Mouse (Mus musculus) limb, embryonic 12.5 days (tissue): ENCODE results near the gene Ms4a12. TPM values are rescaled to one million over a fixed set of nuclear protein-coding genes. Genes with fewer than 3 reads are reported as not detected.
"Not testable (repeated sequence)": the region's sequence is repeated elsewhere in the genome, so short reads cannot be mapped to it uniquely, and the experiment has no call there.

Source experiments
- ATAC-seq: fragments of 200-750 bp; cut with Nextera tagmentation; 2 replicates; pipeline ENCODE4 v1.8.0; 2017; ENCODE audit warnings: low read depth, moderate TSS enrichment; ENCODE audit not compliant: insufficient number of reproducible peaks, insufficient read depth, low FRiP score, low TSS enrichment
- H3K27ac ChIP-seq: fragments of 300-500 bp; sonication (generic); 2 replicates; pipeline ENCODE4 v1.5.1; 2016; ENCODE audit warnings: mild to moderate bottlenecking, moderate library complexity
- H3K27me3 ChIP-seq: fragments of 300-500 bp; sonication (generic); 2 replicates; pipeline ENCODE4 v1.6.1; 2016; ENCODE audit warnings: mild to moderate bottlenecking, moderate library complexity
- H3K36me3 ChIP-seq: fragments of 300-500 bp; sonication (generic); 2 replicates; pipeline ENCODE4 v1.6.1; 2016; ENCODE audit warnings: mild to moderate bottlenecking, moderate library complexity
- H3K4me1 ChIP-seq: fragments of 300-500 bp; sonication (generic); replicated peaks from 2 replicates; pipeline ENCODE4 v1.6.1; 2016
- H3K4me2 ChIP-seq: fragments of 300-500 bp; sonication (generic); 2 replicates; pipeline ENCODE4 v1.6.1; 2016; ENCODE audit warnings: mild to moderate bottlenecking, moderate library complexity
- H3K4me3 ChIP-seq: fragments of 300-500 bp; sonication (generic); replicated peaks from 2 replicates; pipeline ENCODE4 v1.5.1; 2016; ENCODE audit warnings: mild to moderate bottlenecking
- H3K9ac ChIP-seq: fragments of 300-500 bp; sonication (generic); replicated peaks from 2 replicates; pipeline ENCODE4 v1.6.1; 2016; ENCODE audit warnings: mild to moderate bottlenecking, moderate library complexity
- H3K9me3 ChIP-seq: fragments of 300-500 bp; sonication (generic); 2 replicates; pipeline ENCODE4 v1.6.1; 2016; ENCODE audit warnings: mild to moderate bottlenecking, moderate library complexity
- WGBS: fragments of 180-500 bp; shearing (Covaris S2); methylation state at CpG from one replicate; pipeline ENCODE4 v1.1.7; 2016; 5-methylcytosine and 5-hydroxymethylcytosine counted together
- polyA plus RNA-seq: library from polyadenylated mRNA; unstranded; fragments of >200 nt; fragmentation: Nextera tagmentation; extraction: Ambion mirVana; gene quantifications from 2 replicates; pipeline ENCODE4 v1.2.1, GENCODE M21; 2016

Gene Ms4a12
- not detected in 2 replicates for polyA plus RNA-seq

- 66% methylated on average over 5 of the region's 5 CpGs for WGBS
Measured at GRCm38 (mm10) chr19:11232348-11232747, at the start of gene Ms4a12. TSS of gene Ms4a12 (minus strand) at chr19:11232448.

GRCm38 (mm10) chr19:11280223-11280622, 48.0 kb upstream of the Ms4a12 start:
- ATAC-seq: no peak
- Histone ChIP-seq H3K27ac (no peak overlapping the region), H3K4me2 (no peak overlapping the region), H3K36me3 (no peaks in the 10 kb centered on the region), H3K4me3 (no peak overlapping the region), H3K4me1 (no peaks in the 10 kb centered on the region), H3K27me3 (no peaks in the 10 kb centered on the region), H3K9ac (no peak overlapping the region), H3K9me3 (no peaks in the 10 kb centered on the region)
- WGBS: 87% methylated on average over 3 of the region's 3 CpGs

More at GRCm38 (mm10) chr19:11232348-11232747, at the start of gene Ms4a12:
- H3K9me3 ChIP-seq: no peaks in the 10 kb centered on the region
- H3K27ac ChIP-seq: no peak within 1 kb of the TSS
- ATAC-seq: no peak
- H3K4me3 ChIP-seq: no peak within 1 kb of the TSS
- H3K4me1 ChIP-seq: peaks cover 5% of the 10 kb centered on the region
- no peaks in the 10 kb centered on the region for H3K27me3 ChIP-seq
- no peak within 1 kb of the TSS for H3K9ac ChIP-seq
- H3K4me2 ChIP-seq: no peak within 1 kb of the TSS
- no peaks in the 10 kb centered on the region for H3K36me3 ChIP-seq

DNA sequence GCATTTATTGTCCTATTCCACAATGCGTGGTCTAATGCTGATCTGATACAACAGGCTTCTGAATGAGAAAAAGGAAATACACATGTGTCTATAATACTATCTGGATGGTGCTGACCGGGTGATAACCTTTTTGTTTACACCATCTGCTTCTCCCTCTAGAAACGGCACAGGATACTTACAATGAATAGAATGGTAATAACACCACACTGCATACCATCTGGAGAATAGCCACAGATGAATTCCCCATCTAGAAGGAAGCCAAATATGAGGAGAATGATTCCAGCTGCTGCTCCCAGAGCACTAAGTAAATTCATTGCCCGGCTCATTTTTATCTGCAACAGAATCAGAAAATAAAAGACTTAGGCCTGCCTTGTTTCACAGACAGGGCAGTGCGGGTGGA, 44.2 kb upstream of the Ms4a12 start:
- Histone ChIP-seq H3K4me2 (no peak overlapping the region), H3K9ac (no peak overlapping the region), H3K4me1 (no peaks in the 10 kb centered on the region), H3K36me3 (no peaks in the 10 kb centered on the region), H3K27me3 (no peaks in the 10 kb centered on the region), H3K9me3 (no peaks in the 10 kb centered on the region), H3K27ac (no peak overlapping the region), H3K4me3 (no peak overlapping the region)
- ATAC-seq: no peak
- WGBS: 75% methylated on average over 5 of the region's 5 CpGs

GRCm38 (mm10) chr19:11266956-11267355, 34.7 kb upstream of the Ms4a12 start:
- H3K36me3 ChIP-seq: no peaks in the 10 kb centered on the region
- H3K4me2 ChIP-seq: no peak overlapping the region
- no peaks in the 10 kb centered on the region for H3K9me3 ChIP-seq
- no peaks in the 10 kb centered on the region for H3K27me3 ChIP-seq
- no peak overlapping the region for H3K4me3 ChIP-seq
- 78% methylated on average over 4 of the region's 4 CpGs for WGBS
- no peak overlapping the region for H3K9ac ChIP-seq
- no peaks in the 10 kb centered on the region for H3K4me1 ChIP-seq
- H3K27ac ChIP-seq: no peak overlapping the region
- no peak for ATAC-seq

- H3K9ac ChIP-seq: no peak within 1 kb of the TSS
- H3K4me1 ChIP-seq: no peaks in the 10 kb centered on the region
- H3K36me3 ChIP-seq: no peaks in the 10 kb centered on the region
- no peak within 1 kb of the TSS for H3K27ac ChIP-seq
- H3K27me3 ChIP-seq: no peaks in the 10 kb centered on the region
- WGBS: 87% methylated on average over 8 of the region's 8 CpGs
- no peak within 1 kb of the TSS for H3K4me3 ChIP-seq
- H3K4me2 ChIP-seq: no peak within 1 kb of the TSS
- H3K9me3 ChIP-seq: no peaks in the 10 kb centered on the region
- ATAC-seq: no peak
Measured at GRCm38 (mm10) chr19:11266052-11266845, 34.0 kb upstream of the Ms4a12 start, which contains the start of gene Ms4a1. TSS of gene Ms4a1 (minus strand) at chr19:11266241.

DNA sequence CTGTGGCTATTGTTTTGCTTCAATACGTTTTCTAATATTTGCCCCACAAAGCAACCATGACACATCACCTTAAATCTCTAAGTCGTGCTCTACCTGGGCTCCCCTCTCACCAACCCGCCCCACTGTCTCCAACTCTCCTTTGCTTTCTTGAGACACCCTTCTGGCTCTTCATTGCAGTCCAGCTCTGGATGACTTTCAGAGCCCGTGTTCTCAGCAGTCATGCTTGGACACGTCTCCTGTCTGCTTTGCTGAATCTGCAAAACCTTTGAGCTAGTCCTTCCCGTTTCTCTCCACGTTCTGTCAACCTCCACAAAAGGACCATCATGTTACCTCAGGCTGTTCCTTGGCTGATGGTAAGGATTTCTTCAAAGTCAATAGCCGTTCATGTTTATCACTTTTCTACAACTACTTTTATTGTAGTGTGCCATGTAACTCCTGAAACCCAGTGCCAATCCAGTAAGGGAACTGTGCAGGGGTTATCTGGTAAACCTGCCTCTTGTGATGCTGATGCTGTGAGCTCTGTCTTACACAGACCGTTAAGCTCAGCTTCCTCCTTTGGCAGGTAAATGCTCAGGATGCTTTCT, 32.4 kb upstream of the Ms4a12 start:
- H3K9me3 ChIP-seq: no peaks in the 10 kb centered on the region
- no peaks in the 10 kb centered on the region for H3K27me3 ChIP-seq
- no peak overlapping the region for H3K4me3 ChIP-seq
- H3K36me3 ChIP-seq: no peaks in the 10 kb centered on the region
- H3K27ac ChIP-seq: no peak overlapping the region
- H3K9ac ChIP-seq: no peak overlapping the region
- WGBS: 85% methylated on average over 9 of the region's 9 CpGs
- no peak for ATAC-seq
- H3K4me1 ChIP-seq: no peaks in the 10 kb centered on the region
- H3K4me2 ChIP-seq: no peak overlapping the region

DNA sequence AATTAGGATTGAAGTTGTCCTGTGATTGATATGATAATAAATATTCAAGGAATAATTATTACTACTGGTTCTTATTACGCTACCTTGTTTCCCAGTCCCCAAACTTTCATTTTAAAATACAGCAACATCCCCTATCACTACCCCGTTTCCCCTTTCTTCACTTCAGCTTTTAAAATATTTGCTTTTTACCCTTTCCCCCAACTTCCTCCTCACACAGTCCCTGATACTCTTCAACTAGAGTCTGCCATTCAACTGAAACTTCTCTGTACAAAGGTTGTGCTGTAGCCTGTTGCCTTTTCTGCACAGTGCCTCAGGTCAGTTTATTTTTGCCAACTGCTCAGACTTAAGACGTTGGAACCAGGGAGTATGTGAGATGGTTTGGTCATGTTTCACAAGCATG, 31.3 kb upstream of the Ms4a12 start:
- no peak for ATAC-seq
- 86% methylated on average over 3 of the region's 3 CpGs for WGBS
- H3K9me3 ChIP-seq: no peaks in the 10 kb centered on the region
- H3K27me3 ChIP-seq: no peaks in the 10 kb centered on the region
- H3K4me2 ChIP-seq: no peak overlapping the region
- H3K36me3 ChIP-seq: no peaks in the 10 kb centered on the region
- no peak overlapping the region for H3K9ac ChIP-seq
- no peak overlapping the region for H3K4me3 ChIP-seq
- H3K4me1 ChIP-seq: no peaks in the 10 kb centered on the region
- H3K27ac ChIP-seq: no peak overlapping the region

DNA sequence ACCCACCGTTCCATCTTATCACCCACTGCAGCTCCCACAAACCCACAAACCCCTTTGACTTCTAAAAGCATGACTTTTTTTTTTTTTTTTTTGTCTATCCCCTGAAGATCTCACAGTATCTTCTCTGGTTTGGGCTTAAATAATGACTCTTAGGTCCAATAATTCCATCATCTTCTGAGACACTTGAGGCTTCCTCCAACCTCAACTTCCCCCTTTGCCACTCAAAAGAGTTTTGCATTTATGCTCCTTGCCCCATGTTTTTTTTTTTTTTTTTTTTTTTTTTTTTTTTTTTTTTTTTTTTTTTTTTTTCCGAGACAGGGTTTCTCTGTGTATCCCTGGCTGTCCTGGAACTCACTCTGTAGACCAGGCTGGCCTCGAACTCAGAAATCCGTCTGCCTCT, 30.7 kb upstream of the Ms4a12 start:
- not testable (repeated sequence) for H3K9me3 ChIP-seq, H3K27ac ChIP-seq, H3K36me3 ChIP-seq, H3K27me3 ChIP-seq, H3K4me2 ChIP-seq, H3K4me1 ChIP-seq, H3K4me3 ChIP-seq, ATAC-seq, H3K9ac ChIP-seq
- WGBS: 76% methylated on average over 4 of the region's 4 CpGs

- Histone ChIP-seq H3K9me3 (no peaks in the 10 kb centered on the region), H3K27me3 (no peaks in the 10 kb centered on the region), H3K36me3 (no peaks in the 10 kb centered on the region), H3K9ac (no peak overlapping the region), H3K27ac (no peak overlapping the region), H3K4me3 (no peak overlapping the region), H3K4me1 (no peaks in the 10 kb centered on the region), H3K4me2 (no peak overlapping the region)
- WGBS: 94% methylated on average over 2 of the region's 2 CpGs
- ATAC-seq: no peak
Measured at GRCm38 (mm10) chr19:11261522-11261921, 29.3 kb upstream of the Ms4a12 start.

GRCm38 (mm10) chr19:11244230-11244629, 12.0 kb upstream of the Ms4a12 start:
- ATAC-seq: no peak
- H3K27me3 ChIP-seq: no peaks in the 10 kb centered on the region
- H3K4me3 ChIP-seq: no peak overlapping the region

DNA sequence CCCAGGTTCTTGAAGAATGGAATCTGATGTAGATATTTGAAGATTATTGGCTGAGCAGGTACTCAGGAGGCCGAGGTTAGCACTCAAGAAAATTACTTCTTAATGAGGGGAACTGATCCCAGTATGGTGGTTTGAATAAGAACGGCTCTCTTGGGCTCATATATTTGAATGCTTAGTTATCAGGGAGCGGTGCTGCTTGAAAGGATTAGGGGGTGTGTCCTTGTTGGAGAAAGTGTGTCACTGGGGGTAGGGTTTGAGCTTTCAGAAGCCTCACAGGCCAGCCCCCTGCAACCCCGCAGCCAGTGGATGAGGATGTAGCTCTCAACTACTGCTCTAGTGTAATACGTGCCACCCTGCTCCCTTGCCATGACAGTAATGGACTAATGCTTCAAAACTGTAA, 10.3 kb upstream of the Ms4a12 start:
- Histone ChIP-seq H3K27ac (no peak overlapping the region), H3K9ac (no peak overlapping the region), H3K36me3 (no peaks in the 10 kb centered on the region), H3K4me2 (no peak overlapping the region), H3K9me3 (no peaks in the 10 kb centered on the region), H3K4me3 (no peak overlapping the region), H3K4me1 (no peaks in the 10 kb centered on the region), H3K27me3 (no peaks in the 10 kb centered on the region)
- ATAC-seq: no peak
- 68% methylated on average over 5 of the region's 5 CpGs for WGBS

More at GRCm38 (mm10) chr19:11244230-11244629, 12.0 kb upstream of the Ms4a12 start:
- H3K4me1 ChIP-seq: no peaks in the 10 kb centered on the region
- no peak overlapping the region for H3K4me2 ChIP-seq
- H3K9me3 ChIP-seq: no peaks in the 10 kb centered on the region
- H3K36me3 ChIP-seq: no peaks in the 10 kb centered on the region
- H3K27ac ChIP-seq: no peak overlapping the region
- no peak overlapping the region for H3K9ac ChIP-seq

DNA sequence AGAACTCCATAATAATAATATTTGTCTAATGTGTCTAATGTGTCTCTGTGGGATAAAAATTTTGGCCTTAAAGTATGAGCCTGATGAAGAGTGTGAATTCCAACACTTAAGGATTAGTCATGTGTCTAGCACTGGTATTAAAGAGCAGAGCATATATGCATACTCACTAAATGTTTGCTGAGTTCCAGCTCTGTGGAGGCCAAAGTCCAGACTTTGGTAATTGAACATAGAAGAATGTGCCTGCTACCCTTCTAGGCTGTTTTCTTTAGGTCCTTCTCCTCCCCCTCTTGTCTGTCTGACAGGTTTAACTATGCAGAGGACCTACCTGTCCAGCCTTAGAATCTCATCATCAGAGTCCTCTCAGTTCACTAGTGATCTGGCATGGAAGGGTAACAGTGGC, 3.6 kb upstream of the Ms4a12 start:
- H3K4me3 ChIP-seq: no peak overlapping the region
- no peaks in the 10 kb centered on the region for H3K27me3 ChIP-seq
- no peaks in the 10 kb centered on the region for H3K36me3 ChIP-seq
- no peak for ATAC-seq
- no peak overlapping the region for H3K4me2 ChIP-seq
- H3K9me3 ChIP-seq: no peaks in the 10 kb centered on the region
- H3K4me1 ChIP-seq: peaks cover 5% of the 10 kb centered on the region
- no peak overlapping the region for H3K27ac ChIP-seq
- H3K9ac ChIP-seq: no peak overlapping the region
